Mouse (Mus musculus): ENCODE measurements around the gene Rbm3.
A peak's percentile ranks its signal among the peaks of the same experiment; 100 is the strongest.

Rbm3 gene

DNA sequence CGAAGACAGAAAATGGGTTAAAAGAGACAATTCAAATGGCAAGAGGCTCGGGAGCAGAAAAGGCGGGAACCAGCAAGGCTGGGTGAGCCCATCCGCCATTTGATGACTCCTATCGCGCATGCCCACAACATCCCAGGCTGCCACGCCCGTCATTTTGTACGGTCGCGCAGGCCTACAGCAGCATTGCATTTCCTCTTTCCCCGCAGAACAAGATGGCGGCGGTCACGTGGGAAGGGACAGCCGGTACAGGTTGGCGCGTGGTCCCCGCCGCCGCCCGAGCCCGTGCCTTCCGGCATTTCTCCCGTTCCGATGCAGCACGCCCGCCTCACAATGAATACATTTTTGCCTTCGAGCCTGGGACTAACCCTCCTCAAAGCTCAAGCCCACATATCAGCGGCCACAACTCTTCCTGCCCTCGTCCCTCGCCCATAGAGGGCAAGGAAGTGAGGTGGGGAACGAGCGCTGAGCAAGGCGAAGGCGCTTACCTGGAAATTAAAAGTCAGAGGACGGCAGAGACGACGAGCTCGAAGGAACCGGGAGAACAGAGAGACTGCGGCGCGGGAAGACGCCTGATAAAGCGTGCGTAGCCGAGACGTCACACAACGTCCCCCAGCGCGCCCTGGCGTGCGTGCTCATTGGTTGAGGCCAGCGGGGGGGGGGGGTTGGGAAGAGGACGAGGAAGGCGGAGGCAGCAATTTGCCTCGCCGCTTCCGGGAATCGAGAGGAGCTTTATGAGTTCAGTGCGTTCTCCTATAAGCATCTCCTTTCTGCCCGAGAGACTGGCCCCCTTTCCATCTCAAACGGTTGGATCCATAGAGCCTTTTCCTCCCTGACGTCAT is at the start of gene Rbm3:
Rbm3 (minus strand) TSS at position 728 of the 839 bp plus-strand sequence.
- peak; percentile 66 for DNase-seq (ENCODE audit: low read depth)

- DNase-seq (ENCODE audit: low read depth) = no peak
Measured at GRCm38 (mm10) chrX:8193419-8193723, 47.7 kb upstream of the Rbm3 start, which contains the start of gene Ebp. Ebp (minus strand) TSS chrX:8193512.

GRCm38 (mm10) chrX:8192640-8193418 is 47.1 kb upstream of the Rbm3 start:
- peak; percentile 74 for DNase-seq (ENCODE audit: low read depth)

- DNase-seq (ENCODE audit: low read depth) = no peak
Measured at GRCm38 (mm10) chrX:8192126-8192639, 46.5 kb upstream of the Rbm3 start.

GRCm38 (mm10) chrX:8182871-8183540 is 37.3 kb upstream of the Rbm3 start:
- DNase-seq (ENCODE audit: low read depth) = no peak

DNA sequence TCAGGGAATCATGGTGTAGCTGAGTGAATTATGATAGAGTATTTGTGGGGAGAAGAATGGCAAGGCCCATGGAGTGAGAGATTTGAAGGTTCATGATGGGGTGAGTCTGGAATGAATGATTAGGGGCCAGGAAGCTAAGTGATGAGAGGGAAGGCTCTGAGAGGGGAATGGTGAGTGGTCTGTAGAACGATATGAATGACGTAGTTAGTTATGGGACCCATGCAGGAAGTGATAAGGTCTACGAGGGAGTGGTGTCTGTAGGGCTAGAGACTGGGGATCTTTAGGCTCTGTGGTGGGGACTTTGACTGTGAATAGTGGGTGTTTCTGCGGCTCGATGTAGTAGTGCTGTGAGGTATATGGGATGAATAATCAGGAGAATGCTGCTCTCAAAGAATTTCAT is 34.0 kb upstream of the Rbm3 start:
- DNase-seq (ENCODE audit: low read depth) = no peak

GRCm38 (mm10) chrX:8178871-8179270 is 33.2 kb upstream of the Rbm3 start:
- DNase-seq (ENCODE audit: low read depth) = no peak

DNA sequence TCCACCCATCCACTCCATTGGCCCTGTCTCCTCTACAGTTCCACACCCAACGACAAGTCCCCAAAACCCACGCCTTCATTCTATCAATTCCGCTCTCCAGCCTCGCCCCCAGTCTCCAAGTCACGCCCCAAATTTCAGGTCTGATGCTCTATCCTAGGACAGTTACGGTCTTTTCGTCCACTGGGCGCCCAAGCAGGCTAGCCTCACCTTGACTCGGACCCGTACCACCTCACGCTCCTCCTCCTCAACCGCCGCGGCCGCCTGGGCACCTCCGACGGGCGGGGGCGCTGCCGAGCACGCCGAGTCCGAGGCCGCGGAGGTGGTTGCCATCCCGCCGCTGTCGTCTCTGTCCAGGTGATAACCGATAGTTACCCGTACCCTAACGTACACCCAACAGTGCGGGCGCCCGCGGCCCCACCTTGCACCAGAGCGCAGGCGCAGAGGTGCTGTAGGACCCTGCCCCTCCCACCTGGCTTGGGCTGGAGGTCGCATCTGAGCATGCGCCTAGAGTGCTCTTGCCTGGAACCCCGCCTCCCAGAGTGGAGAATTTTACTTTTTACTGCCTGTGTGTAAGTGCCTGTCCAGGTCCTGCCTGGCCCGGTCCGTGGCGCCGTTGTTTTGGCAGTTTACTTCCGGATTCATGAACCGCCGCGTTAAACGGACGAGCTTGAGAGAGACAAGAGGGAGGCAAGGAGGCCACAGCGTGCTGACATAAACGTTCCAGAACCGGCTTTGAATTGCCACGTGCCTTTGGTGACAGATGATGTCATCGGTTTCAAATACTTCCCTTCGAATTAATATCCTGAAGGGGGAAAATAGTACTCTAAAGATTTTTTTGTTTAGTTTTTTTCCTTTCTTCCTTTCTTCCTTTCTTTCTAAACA is 30.1 kb upstream of the Rbm3 start, which contains the start of gene Tbc1d25:
Tbc1d25 (minus strand) TSS at position 678 of the 882 bp plus-strand sequence.
- peak; percentile 81 for DNase-seq (ENCODE audit: low read depth)

DNA sequence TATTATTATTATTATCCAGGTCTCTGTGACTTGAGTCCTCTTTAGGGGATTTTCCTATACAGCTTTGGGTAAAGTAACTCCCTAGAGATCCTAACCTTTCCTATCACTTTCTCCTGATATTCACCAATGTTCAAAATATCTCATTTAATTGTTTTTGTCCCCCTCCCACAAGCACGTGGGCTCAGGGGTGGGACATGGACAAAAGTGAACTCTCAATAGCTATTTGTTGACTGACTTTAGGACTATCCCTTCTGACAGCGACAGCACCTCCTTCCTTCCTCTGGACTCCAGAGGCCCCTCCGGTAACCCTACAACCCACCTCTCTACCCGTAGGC is 29.5 kb upstream of the Rbm3 start:
- no peak for DNase-seq (ENCODE audit: low read depth)

- DNase-seq (ENCODE audit: low read depth) = no peak
Measured at GRCm38 (mm10) chrX:8167716-8168647, 22.3 kb upstream of the Rbm3 start.

- no peak for DNase-seq (ENCODE audit: low read depth)
Measured at GRCm38 (mm10) chrX:8164471-8164870, 18.8 kb upstream of the Rbm3 start.

DNA sequence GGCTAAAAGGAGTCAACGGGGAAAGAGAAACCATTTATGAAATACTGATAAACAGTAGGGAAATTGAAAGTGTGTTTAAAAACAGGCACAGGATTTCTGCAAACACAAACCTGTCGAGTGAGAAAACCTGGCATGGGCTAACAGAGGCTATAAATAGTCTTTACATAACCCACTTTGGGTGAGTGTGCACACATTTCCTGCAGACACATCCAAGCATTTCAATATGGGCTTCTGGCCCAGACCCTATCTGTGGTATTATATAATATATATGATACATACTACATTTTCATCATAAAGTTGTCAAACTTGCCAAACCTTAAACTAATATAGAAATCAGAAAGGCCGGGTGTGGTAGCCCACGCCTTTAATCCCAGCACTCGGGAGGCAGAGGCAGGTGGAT is 17.4 kb upstream of the Rbm3 start:
- no peak for DNase-seq (ENCODE audit: low read depth)

- no peak for DNase-seq (ENCODE audit: low read depth)
Measured at GRCm38 (mm10) chrX:8143750-8144149, 1.9 kb downstream of the Rbm3 start.

DNA sequence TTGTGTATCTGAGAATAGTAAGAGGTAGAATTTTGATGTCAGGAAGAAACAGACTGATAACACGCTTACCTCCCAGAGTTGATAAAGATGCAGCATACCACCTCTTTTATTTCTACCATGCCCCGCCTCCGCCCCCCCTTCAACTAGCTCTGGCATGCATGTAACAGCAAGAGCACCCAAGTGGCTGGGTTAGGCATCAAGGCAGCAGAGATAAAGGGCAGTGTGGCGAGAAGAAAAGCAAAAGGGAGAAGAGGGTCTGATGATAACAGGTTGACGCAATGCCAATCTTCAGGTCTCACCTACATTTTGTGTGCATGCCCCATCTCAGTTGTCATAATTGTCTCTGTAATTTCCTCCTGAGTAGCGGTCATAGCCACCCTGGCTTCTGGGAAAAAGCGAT is 2.7 kb downstream of the Rbm3 start:
- no peak for DNase-seq (ENCODE audit: low read depth)

DNA sequence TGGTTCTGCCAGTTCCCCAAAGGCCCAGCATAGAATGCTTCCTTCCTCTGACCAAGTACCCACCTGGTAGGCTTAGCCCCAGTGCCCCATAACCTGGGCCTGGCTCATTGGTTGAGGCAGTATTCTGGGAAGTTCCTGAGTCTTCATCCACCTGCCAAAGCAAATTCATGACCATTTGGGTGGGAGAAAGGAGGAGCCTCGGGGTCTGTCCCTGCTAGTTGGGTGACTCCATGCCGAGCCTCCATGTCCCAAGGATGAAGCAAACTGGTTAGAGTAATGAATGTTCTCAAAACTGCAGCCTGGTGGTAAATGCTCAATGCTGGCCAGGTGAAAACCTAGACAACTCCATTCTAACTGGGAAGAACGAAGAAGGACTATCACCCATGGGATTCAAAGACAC is 4.6 kb downstream of the Rbm3 start:
- no peak for DNase-seq (ENCODE audit: low read depth)

GRCm38 (mm10) chrX:8140446-8140845 is 5.2 kb downstream of the Rbm3 start:
- no peak for DNase-seq (ENCODE audit: low read depth)

DNA sequence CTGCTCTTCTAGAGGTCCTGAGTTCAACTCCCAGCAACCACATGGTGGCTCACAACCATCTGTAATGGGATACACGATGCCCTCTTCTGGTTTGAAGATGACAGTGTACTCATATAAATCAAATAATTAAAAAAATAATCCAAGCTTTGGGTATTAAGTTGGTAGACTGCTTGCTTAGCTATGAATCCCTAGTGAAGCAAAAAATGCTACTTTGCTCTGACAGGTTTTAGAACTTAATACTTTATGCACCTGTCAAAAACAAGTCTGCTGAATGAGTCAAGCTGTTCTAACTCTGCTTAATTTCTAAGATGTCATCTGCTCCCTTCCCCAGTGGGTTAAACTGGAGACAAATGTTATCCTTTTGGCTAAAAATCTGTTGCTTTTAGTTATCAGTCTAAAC is 6.2 kb downstream of the Rbm3 start:
- no peak for DNase-seq (ENCODE audit: low read depth)

DNA sequence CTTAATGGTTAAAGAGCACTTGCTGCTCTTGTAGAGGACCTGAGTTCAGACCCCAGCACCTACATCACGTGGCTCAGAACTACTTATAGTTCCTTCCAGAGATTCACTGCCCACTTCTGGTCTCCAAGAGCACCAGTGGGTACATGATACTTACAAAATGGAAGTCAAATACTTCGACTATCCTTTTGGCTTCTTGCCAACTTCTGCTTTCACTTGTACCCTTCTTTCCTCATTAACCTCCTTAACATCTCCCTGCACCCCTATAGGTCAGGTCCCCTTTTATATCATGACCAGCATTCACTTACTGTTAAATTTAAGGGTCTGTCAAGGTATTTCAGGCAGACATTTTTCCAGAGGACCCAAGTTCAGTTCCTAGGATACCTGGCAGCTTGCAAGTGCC is 9.8 kb downstream of the Rbm3 start:
- DNase-seq (ENCODE audit: low read depth) = no peak

GRCm38 (mm10) chrX:8132017-8132976 is 13.4 kb downstream of the Rbm3 start, which contains the start of gene Wdr13:
Wdr13 (minus strand) TSS chrX:8132892.
- peak; percentile 87 for DNase-seq (ENCODE audit: low read depth)
